Mouse (Mus musculus): ENCODE measurements around the gene Slc9a6. TPM values are rescaled to one million over a fixed set of nuclear protein-coding genes. Genes with fewer than 3 reads are reported as not detected.
A peak's percentile ranks its signal among the peaks of the same experiment; 100 is the strongest.

Slc9a6 gene
- 10 to 100 TPM; 27.8 to 31.0 TPM for total RNA-seq (2021)
- long read RNA-seq, experiment 1, full-length matches to known transcripts = 8 of 20 reads
- long read RNA-seq, experiment 1, partial matches to known transcripts = 3 of 20 reads
- long read RNA-seq, experiment 1, other reads (novel, unspliced or antisense) = 9 of 20 reads
- long read RNA-seq, experiment 2, full-length matches to known transcripts = 18 of 41 reads
- long read RNA-seq, experiment 2, partial matches to known transcripts = 1 of 41 reads
- long read RNA-seq, experiment 2, other reads (novel, unspliced or antisense) = 22 of 41 reads

- peak; percentile 56 to 66 for DNase-seq (ENCODE audit: low spot score in 2 of 2)
Measured at GRCm38 (mm10) chrX:56609623-56610317, at the start of gene Slc9a6. TSS of gene Slc9a6 (plus strand) at chrX:56609757.

GRCm38 (mm10) chrX:56572465-56572864 is 37.1 kb upstream of the Slc9a6 start:
- DNase-seq (ENCODE audit: low spot score in 2 of 2) = peak in 1 of 2 experiments; percentile 19

GRCm38 (mm10) chrX:56578200-56578599 is 31.4 kb upstream of the Slc9a6 start:
- no peak for DNase-seq (ENCODE audit: low spot score in 2 of 2)

- DNase-seq (ENCODE audit: low spot score in 2 of 2) = no peak
Measured at GRCm38 (mm10) chrX:56597219-56597886, 12.2 kb upstream of the Slc9a6 start.

DNA sequence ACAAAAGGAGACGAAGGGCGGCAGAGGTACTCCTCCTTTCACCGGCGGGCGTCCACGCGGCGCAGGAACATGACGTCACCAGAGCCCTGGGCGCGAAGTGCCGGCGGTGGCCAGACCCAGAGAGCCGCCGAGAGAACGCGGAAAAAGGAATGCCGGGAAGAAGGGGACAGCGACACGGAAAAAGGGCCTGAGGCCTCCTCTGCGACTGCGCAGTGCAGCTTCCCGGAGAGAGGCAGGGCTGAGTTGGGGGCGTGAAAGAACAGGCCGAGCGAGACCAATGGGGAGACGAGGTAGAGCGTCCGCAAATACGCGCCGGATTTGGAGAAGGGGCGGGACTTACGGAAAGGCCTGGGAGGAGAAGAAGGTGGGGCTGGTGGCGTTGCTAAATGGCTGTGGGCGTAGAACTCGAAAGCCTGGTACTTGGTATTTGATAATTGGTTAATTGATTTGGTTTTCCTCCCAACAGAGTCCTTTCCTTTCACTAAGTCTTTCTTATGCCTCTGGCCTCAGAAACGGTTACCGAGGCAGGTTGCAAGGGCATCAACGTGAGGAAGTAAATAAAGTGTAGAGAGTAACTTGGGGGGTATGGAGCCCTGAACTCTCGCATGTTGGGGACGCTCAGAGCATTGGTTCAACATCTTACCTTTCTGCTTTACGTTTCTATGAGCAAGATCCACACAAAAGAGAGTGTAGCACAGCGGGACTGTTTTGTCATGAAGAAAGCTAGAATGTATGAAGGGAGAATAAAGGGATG is 11.5 kb upstream of the Slc9a6 start, which contains the start of gene Mmgt1:
TSS of gene Mmgt1 (minus strand) at position 183 of the 754 bp plus-strand sequence.
- DNase-seq (ENCODE audit: low spot score in 2 of 2) = peak; percentile 81 to 82

- DNase-seq (ENCODE audit: low spot score in 2 of 2) = no peak
Measured at GRCm38 (mm10) chrX:56606536-56606935, 3.0 kb upstream of the Slc9a6 start.

- DNase-seq (ENCODE audit: low spot score in 2 of 2) = no peak
Measured at GRCm38 (mm10) chrX:56607032-56607710, 2.4 kb upstream of the Slc9a6 start.

DNA sequence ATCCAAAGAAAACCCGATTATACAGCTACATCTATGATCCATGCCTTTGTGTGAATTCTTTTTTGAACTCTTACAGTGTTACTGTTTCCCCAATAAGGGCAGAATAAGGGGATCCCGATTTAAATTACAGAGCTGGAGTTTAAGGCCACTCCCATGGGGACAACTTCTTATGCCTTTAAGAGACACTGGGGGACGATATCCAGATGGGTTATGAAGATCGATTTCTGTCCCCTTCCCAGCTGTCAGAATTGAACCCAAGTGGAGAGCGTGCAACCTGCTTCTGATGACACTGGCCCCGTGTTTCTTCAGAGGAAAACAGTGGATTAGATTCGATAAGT is 303 bp upstream of the Slc9a6 start:
- DNase-seq (ENCODE audit: low spot score in 2 of 2) = no peak

DNA sequence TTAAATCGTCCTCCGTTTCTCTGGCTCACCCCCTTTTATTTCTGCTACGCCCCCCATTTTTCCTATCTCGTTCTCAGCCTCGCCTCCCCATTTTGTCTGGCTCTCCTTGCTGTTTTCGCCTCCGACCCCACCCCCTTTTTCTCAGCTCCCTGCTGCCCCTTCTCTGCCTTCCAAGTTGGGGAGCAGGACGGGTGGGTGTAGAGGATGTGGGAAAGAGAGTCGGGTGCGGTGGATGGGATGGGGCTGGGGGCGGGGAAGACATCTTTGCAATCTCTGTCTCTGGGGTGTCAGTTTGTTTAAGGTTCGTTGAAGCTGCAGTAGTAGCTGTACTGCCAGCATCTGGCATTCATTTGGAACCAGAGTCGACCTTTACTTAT is 749 bp downstream of the Slc9a6 start:
- no peak for DNase-seq (ENCODE audit: low spot score in 2 of 2)

DNA sequence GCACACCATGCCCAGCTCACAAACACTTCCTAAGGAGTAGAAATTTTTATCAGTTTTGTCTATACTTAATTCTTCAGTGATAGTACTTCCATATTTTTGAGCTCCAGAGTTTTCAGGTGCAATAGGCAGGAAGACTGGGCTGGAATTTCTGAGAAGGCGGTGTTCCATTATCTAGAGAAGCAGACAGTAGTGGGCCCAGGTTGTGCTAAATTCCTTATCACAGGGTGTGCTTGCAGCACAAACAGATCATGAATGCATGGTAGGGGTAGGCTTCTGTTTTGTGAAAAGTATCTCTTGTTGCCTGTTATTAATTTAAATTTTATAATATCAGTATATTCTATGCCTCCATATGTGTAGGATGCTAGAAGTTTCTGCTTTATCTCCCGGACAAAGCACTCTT is 5.7 kb downstream of the Slc9a6 start:
- no peak for DNase-seq (ENCODE audit: low spot score in 2 of 2)

DNA sequence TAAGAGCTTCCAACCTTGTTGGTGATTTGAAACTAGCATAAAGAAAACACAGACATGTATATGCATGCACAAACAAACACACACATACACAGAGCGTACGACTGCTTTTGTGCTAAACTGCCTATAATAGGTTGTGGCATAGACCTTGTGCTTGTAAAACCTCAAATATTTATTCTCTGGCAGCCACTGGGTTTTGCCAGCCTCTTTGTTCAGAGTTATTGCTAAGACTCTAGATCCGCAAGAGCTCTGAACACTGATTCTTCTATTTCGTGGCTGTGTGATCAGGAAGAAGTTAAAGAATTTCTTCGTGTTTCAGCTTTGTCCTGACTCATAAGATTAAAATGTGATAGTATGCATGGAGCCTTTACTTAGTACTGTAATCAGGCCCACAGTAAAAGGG is 26.6 kb downstream of the Slc9a6 start:
- DNase-seq (ENCODE audit: low spot score in 2 of 2) = no peak

- DNase-seq (ENCODE audit: low spot score in 2 of 2) = no peak
Measured at GRCm38 (mm10) chrX:56640066-56640465, 30.5 kb downstream of the Slc9a6 start.

GRCm38 (mm10) chrX:56649549-56650354 is 40.2 kb downstream of the Slc9a6 start:
- DNase-seq (ENCODE audit: low spot score in 2 of 2) = no peak

DNA sequence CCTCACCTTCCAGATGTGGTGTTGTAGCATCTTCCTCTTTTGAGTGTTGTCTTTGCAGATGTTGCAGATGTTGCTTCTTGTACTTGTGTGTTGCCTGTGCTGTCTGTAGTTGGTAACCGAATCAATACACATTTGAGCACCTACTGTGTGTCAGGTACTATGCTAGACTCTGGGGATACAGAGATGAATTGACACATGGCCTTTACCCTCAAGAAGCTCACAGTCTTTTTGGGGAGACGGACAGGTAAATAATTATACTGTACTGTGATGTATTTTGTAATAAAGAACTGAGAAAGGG is 40.7 kb downstream of the Slc9a6 start:
- no peak for DNase-seq (ENCODE audit: low spot score in 2 of 2)

- no peak for DNase-seq (ENCODE audit: low spot score in 2 of 2)
Measured at GRCm38 (mm10) chrX:56650885-56651284, 41.3 kb downstream of the Slc9a6 start.

DNA sequence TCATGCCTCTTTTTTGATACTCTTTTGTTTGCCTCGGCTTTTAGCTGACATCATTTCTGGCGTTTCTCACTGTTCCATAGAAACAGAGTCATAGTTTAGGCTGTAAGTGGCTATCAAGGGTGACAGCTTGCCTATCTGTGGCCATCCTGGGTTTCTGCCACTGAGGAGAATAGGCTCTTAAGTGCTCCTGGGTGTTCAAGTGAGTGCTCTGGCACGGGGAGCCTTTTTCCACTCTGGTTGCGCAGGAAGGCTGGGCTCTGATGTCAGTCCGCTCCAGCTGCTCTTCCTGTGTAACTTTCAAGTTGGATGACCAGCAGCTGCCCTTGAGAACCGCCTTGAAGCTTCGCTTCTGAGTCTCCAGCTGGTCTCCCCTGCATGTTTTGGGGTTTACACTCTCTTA is 42.2 kb downstream of the Slc9a6 start:
- peak; percentile 10 to 22 for DNase-seq (ENCODE audit: low spot score in 2 of 2)

GRCm38 (mm10) chrX:56655686-56656085 is 46.1 kb downstream of the Slc9a6 start:
- DNase-seq (ENCODE audit: low spot score in 2 of 2) = no peak

GRCm38 (mm10) chrX:56659286-56659685 is 49.7 kb downstream of the Slc9a6 start:
- DNase-seq (ENCODE audit: low spot score in 2 of 2) = no peak

DNA sequence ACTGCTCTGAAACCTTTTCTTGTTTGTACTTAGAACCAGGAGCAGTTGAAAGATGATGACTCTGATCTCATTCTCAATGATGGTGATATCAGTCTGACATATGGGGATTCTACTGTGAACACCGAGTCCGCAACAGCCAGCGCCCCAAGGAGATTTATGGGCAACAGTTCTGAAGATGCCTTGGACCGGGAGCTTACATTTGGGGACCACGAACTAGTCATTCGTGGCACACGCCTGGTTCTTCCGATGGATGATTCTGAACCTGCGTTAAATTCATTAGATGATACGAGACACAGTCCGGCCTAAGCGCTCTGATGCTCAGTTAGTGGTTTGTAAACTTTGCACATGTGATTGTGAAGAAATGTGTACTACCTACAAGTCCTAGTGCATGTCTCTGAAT is 51.6 kb downstream of the Slc9a6 start:
- DNase-seq (ENCODE audit: low spot score in 2 of 2) = no peak

- no peak for DNase-seq (ENCODE audit: low spot score in 2 of 2)
Measured at GRCm38 (mm10) chrX:56662316-56662715, 52.8 kb downstream of the Slc9a6 start.
